Mouse (Mus musculus) layer of hippocampus, adult 9-10 months (tissue): ENCODE measurements at regions not wholly inside any gene's neighbourhood (a gene's known extent, or its start where the extent isn't known, plus 50 kb on each side); places are given as distances from the start of the nearest gene placed in this dataset.
A peak's percentile ranks its signal among the peaks of the same experiment; 100 is the strongest.

Experiments
- DNase-seq: peaks from one replicate; pipeline ENCODE4 v3.0.0; 2022; ENCODE audit warnings: low spot score

DNA sequence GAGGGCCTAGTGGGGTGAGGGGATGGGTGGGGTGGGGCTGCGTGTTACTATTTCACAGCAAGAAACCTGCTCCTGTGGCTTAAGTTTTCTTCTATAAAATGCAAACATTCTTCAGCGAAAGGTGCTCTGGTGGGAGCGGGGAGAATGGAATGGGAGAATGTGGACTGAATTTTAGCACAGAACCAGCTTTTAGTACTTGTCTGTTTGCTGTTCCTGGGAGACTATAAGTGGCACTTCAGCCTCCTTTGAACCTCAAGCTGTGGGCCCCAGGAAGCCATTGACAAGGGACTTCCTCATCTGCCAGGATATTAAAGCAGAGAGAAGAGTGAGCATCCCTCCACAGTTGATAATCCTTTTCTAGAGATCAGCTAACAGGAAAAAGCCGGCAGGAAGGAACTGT is 580.2 kb downstream of the Zfp706 start:
- no peak for DNase-seq

DNA sequence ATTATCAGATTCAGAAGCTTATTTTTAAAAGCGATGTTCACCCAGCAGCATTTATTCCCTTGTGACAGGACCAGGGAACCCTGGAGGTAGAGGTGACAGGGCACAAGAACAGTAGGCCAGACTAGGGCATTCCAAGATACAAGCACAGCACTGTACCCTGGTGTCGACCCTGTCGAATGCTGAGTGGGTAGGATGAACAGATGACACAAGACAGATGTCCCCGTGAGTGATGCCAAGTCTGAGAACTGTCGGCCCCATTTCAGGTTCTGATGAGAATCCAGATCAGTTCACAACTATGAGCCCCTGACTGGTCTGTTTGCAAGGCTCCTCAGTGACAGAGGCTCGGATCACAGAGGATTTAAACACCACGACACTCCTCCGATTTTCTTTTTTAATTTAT is 581.7 kb downstream of the Zfp706 start:
- peak; percentile 56 for DNase-seq

DNA sequence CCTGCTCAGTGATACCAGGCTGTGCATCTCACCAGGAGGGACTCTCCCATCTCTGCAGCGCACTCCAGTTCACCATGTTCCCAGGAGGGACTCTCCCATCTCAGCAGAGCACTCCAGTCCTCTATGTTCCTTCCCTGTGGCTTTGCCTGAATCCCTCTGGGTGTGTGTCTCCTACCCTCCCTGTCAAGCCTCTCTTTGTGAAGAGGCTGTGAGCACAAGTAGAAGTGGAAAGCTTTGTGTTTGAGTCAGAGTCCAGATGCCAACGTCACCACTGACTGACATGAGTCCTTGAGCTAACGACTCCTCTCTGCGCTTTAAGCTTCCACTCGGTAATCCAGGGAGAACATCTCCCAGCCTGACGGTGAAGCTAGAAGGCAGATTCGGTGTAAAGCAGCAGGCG is 583.5 kb downstream of the Zfp706 start:
- no peak for DNase-seq

DNA sequence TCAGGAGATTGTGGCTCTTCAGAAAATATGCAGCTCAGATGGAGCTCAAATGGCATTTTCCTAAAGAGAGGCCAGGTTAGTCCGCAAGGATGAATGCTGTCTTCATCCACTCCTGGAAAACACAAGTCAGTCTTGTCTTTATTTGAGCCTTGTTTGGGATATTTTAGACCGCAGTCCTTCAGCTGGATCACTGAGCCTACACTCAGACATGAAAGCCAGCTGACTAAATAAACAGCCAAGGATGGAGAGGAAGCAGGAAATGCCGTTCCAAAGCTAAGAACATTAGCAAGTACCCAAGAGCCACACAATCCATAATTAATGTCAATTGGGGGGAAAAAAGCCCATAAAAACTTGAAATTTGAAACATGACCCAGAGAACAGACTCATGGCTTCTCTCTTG is 584.8 kb downstream of the Zfp706 start:
- no peak for DNase-seq

DNA sequence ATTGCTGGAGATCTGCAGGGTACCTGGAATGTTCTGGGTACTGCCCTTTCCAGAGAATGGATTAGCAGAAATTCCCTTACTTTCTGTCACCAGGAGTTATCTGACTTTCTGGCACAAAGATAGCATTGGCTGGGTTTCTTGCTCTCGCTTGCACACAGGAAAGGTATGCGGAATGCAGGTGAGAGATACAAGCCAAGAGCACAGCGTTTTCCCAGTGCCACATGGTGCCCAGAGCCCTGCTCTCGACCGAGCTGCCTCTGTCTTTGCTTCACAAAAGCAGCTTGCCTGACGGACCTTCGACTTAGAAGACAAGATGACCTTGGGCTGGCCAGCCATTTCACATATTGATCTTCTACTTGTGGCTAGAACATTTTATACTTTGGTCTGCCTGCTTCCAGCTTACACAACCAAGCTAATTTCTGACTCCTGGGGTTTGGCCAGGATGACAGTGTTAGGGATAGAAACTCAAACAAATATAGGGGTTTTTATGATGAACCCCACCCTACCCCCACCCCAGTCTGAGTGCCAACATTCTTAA is 587.6 kb downstream of the Zfp706 start:
- no peak for DNase-seq

DNA sequence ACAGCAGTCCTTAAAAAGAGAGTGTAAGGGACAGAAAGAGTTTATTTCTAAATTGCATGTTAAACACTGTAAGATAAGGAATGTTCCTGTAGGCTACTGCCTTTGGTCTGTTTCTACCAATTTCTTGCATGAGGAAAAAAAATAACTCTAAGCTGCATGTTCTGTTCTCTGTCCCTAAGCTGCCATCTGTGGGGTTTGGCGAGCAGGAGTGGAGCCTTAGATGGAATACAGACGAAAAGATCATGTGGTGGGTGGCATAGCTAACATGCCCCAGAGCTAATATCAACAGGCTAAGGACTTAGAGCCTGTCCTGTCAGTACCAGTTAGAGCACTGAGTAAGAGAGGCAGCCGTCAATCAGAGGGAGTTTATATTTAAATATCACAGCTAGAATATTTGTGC is 590.1 kb downstream of the Zfp706 start:
- DNase-seq: peak; percentile 70

DNA sequence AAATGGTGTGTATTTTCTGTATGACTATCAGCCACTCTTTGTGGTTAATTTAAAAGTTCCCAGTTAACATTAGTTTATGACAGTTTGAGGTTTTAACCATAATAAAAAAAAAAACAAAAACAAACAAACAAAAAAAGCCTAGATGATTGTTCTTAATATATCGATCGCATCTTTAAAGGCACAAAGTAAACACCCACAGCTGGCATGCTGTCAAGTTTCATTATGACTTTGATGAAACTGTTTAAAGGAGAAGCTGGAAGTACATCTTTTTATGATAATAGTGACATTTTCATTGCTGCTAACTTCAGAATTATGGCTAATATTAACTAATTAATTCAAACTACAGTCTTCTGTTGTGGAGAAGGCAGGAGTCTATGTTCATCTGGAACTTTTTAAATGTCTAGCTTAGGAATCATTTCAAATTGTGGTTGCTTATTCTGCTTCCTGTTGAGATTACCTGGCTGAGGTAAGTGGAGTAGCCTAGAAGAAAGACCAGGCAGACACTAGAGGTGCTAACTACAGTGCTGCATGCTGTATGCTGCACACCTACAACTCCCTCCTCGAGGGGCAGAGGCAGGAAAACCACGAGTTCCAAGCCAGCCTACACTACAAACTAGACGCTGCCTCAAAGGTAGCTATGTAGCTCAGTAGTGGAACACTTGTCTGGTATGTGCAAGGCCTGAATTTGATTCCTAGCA is 591.9 kb downstream of the Zfp706 start:
- DNase-seq: no peak

DNA sequence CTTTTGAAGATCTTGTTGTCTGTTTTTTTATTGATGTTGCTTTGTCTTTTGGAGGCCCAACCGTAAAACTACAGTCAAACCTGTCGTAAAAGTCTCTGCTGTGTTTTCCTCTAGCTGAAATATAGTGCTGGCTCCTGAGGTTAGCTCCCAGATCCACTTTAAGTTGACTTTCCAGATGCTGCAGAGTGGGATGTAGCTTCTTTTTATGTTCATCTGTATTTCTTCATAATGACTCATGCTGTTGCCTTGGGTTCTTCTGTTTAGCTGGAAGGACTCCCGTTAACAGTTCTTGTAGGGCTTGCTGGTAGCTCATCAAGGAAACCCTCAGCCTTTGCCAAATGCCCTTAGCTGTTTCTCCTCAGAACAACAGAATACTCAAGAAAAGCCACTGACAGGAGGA is 595.6 kb downstream of the Zfp706 start:
- no peak for DNase-seq

DNA sequence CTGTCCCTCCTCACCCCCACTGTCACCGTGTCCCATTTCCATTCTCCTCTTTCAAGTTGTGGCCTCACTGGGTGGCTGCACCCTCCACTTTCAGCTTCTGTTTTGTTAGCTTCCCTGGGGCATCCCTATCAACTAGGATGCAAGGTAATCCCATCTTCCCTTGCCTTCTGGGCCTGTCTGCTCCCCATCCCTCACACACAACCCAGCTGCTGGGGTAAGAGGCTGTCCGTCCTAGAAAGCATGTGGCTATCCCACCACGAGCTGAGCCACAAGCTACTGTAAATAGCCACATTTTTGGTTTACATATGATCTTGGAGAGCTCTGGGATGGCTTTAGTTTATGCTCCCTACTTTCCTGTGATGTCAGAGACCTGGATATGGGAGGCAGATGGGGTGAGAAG is 602.1 kb downstream of the Zfp706 start:
- no peak for DNase-seq

DNA sequence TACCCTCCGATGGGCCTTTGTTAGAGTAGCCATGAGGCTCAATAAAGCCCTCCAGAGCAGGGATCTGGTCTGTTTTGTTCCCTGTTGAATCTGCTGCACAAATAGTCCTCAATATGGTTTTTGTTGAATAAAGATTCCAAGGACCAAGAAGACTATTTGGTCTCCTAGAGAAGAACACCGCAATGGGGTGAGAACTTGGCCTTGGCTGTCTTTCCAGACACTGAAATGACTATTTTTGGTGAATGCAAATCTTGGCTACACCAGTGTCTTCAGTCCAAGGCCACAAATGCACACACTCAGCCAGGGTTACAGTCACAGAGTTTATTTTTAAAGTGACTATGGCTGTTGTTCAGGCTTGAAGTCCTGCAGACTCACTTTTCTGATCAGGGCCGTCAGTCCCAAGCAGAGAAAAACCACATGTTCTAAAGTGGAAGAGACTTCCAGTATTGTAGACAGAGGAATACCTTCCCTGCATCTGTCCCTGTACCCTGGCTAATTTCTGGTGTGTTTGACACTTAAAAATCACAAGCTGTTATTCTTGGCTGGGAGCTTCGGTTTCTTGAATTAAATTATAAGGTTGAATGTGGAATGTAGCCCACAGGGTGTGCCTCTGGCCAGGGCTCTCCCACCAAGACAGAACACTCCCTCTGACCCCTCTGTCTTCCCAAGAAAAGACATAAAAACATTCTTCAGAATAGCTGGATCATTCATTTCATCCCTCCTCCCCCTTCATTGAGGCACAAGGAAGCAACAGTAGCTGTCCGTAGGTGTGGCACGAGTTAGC is 604.0 kb downstream of the Zfp706 start:
- DNase-seq: no peak

DNA sequence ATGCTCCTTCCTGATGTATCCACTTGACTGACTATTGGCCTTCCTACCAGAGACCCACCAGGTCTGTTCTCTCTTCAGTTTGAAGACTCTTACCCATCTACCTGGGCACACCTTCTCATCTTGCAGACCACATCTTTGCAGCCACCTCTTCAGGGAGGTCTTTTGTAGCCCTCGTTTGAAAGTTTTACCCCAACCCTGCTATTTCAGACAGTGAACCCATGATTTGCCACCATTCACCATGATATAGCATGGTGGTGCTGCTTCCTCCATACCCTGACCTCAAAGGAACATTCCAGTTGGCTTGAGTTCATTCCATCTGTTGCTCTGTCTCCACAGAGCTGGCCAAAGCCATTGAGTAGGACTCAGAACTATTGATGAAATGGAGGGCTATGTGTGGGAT is 605.5 kb downstream of the Zfp706 start:
- no peak for DNase-seq

DNA sequence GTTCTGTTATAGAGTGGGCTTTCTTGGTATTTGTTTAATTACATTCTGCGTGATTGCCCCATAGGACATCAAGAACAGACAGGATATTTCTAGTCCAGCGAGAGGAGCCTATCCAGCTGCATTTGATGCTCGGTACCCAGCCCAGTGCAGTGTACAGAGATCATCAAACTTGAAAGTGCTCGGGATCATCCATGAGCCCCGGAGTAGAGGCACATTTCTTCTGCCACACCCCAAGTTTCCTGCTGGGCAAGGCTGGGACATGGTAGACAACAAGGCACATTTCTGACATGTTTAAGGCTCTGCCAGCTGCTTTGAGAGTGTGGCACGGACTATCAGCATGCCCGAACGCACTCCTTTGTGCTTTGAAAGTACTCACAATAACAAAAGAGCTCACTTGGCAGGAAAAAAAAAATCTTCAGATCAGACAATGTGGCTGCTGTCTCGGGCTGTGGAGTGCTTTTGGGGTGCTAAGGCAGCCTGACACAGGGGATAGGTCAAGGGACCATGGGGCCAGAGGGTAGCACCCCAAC is 607.2 kb downstream of the Zfp706 start:
- DNase-seq: no peak

DNA sequence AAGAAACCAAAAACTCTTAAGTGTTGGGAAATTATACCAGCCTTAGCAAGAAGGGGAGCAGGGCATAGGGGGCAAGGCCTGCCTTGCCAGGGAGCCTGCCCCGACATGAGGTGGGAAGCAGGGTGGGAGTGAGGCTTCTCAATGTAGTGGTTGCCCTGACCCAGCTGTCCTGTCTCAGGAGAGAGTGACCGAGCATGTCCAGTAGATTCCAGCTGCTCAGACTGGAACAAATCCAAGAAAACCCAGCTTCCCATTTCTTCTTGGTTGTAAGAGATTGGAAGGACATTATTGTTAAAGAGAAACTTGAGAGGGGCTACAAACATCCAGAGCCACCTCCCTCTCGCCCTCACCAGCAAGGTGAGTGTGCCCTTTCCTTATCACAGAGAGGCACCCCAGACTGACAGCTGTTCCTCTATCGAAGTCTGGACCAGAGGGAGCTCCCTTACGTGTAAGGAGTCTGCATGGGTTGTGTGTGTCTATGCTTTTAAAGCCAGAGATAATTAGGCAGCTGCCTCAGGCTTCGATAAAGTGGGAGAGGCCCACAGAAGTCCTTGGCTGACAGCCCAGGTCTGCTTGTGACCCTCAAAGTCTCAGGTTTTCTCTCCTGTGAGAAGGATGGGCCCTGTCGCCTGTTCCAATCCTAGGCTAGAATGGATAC is 608.1 kb downstream of the Zfp706 start:
- no peak for DNase-seq

DNA sequence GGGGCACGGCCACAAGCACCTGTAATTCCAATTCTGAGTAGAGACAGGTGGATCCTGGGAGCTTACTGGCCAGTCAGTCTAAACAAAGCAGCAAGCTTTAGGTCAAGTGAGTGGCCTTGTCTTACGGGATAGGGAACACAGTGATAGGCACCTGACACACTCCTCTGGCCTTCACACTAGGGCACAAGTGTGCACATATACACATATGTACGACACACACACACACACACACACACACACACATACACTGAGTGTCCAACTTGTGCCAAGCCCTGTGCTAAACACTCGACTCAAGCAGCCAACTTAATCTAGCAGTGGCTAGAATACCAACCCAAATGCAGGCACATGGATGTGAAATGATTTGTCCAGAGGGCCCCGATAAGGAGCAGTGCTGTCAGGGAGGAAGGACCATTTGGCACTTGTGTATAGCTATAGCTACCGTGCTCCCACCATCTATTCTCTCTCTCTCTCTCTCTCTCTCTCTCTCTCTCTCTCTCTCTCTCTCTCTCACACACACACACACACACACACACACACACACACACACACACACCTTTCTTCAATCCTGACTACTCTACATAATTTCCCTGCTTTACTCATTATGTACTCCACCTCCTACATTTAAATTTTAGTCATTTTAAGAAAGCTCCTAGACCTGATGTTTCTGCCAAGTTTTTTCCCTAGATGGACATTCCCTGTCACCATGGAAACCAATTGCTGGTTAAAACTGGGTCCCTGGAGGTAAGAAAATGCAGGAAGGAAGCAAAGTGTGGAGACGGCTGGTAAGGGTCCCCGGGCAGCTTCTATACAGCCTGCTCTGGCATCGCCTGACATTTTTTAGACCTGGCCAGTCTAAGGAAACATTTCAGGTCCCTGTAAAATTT is 609.2 kb downstream of the Zfp706 start:
- no peak for DNase-seq

DNA sequence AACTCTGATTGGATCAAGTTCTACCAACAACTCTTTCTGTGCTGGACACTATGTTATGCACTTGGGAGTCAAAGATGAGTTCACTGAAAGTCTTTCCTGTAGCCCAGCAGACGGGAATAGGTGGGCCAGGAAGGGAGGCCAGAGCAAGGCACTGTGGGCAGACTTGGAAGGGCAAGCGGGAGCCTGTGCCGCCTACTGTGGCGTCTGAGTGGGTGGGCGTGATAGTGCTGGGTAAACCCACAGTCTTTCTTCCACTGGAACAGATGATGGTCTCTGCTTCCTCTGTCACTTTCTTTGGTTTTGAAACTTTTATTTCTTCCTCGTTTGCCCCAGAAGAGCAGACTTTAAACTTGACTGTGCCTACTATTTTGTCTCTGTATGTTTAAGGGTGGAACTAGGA is 610.8 kb downstream of the Zfp706 start:
- DNase-seq: no peak

DNA sequence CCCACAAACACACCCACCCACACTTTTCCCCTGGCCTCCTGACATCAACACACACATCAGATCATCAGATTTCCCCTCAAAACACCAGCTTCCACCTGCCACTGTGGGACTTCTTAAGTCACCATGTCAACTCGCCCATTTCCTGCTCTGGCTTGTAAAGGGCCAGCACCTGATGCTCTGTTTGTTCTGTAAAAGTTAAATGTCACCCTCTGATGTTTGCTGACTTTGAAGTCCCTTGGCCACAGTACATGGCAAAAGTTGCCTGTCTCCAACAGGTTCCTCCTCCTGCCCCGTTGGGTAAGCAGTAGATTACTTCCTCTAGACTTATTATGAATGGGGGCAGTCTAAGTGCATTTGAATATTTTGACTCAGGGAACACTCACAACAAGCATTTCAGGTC is 611.3 kb downstream of the Zfp706 start:
- DNase-seq: no peak

DNA sequence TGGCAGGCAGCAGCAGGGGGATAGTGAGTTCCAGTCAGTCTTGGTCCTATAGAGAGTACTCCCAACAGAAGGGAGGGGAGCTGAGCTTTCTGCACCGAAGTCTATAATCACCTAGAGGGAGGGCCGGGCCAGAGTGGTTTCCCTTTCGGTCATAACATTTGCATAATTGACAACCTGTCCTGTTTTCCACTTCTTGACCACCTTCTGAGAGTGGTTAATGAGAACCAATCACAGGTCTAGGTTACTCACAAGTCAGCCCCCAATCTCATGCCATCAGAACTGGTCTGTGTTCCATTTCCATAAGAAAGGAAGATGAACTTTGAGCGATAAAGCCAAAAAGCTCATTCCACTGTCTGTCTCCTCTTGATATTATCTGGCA is 611.9 kb downstream of the Zfp706 start:
- DNase-seq: no peak

DNA sequence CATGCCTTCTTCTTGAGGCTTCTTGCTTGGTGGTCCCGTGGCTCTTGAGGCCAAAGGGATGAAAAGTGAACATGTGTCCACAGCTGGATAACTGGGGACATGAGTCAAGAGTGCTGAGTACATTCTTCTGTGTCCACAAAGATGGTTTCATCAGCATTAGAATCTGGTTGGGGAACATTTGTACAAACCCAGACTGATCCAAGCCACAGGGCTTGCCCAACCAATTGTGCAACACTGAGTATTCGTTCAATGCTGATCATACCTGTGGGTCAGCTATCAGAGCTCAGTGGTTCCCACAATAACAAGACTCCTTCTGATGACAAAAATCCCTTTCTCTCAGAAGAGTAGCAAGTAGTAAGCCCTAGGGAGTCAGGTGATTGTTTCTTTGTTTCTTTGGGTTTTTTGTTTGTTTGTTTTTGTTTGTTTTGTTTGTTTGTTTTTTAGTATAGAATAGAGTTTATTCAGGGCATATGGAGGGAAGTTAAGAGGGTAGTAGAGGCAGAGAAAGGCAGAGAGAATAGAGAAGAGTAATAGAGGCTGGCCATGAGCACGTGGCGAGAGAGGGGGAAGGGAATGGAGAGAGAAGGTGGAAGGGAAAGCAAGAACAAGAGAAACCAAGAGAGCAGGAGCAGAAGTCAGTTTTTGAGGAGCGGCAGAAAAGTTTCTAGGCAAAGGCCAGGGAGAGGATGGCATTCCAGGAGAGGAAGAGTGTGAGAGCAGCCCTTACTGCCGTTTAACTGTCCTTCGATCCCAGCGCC is 612.5 kb downstream of the Zfp706 start:
- DNase-seq: no peak

DNA sequence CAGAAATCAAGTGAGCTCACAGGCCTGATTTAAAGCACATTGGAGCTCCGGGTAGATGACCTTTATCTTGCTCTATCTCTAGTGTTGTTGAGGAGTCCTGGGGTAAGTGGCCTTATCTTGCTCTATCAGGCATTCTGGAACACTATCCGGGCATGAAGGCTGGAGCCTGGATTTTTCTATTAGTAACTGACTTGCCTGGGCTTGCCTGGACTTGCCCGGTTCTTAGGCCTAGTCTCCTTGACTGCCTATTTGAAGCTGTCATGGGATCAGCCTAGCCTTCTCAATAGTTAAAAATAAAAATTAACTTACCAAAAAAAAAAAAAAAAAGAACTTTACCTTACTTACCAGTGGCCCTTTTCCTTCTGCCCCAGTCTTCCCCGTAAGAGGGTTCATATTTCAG is 617.8 kb downstream of the Zfp706 start:
- DNase-seq: no peak

DNA sequence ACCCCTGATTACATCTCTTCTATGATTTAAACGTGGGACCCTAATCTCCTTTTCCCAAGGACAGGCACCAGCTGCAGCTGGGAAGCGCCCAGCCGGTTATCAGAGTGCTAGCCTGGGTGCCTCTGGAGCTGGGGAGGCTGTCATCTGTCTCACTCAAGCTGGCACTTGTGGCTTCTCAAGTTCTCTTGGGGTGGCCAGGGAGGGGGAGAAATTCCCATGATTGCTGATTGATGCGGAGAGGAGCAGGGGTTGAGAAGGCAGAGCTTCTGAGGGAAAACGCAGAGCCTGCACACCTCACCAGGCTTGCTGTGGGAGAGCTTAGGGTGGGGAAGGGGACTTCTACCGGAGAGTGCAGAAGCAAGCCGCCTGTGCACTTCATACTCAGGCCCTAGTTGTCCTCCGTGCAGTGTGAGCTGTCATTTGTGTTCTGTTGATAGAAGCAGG is 626.3 kb downstream of the Zfp706 start:
- no peak for DNase-seq
